Mouse (Mus musculus): ENCODE data around the gene Mef2d. TPM values are rescaled to one million over a fixed set of nuclear protein-coding genes. Genes with fewer than 3 reads are reported as not detected.

Gene Mef2d
- polyA plus RNA-seq, 1 experiment from 2014 or later = 22.5 TPM

- H3K27me3 ChIP-seq (ENCODE audit: control insufficient read depth, insufficient read depth, low read depth, low read length) = no peaks in the 10 kb centered on the region
- ATAC-seq = no peak
- WGBS = 41% methylated on average over 5 of the region's 5 CpGs
- H3K4me1 ChIP-seq (ENCODE audit: control insufficient read depth, insufficient read depth, low read length) = peaks cover 66% of the 10 kb centered on the region
- H3K4me3 ChIP-seq (ENCODE audit: low read depth, low read length) = no peak overlapping the region
- no peaks in the 10 kb centered on the region for H3K36me3 ChIP-seq (ENCODE audit: control insufficient read depth, insufficient read depth, low read length)
- H3K4me2 ChIP-seq (ENCODE audit: low read length) = no peak overlapping the region; the same call in 1 of the 2 replicates
- H3K27ac ChIP-seq (ENCODE audit: low read length) = no peak overlapping the region
- no peaks in the 10 kb centered on the region for H3K9me3 ChIP-seq (replicated peaks; ENCODE audit: control insufficient read depth, low read length, poor library complexity, severe bottlenecking)
- peak overlapping the region; percentile 15; the same call in 1 of the 2 replicates for H3K9ac ChIP-seq (ENCODE audit: low read depth, low read length)
These were observed 4.4 kb downstream of the Mef2d start for GRCm38 (mm10) chr3:88146376-88147112.

- no peak overlapping the region for H3K9ac ChIP-seq (ENCODE audit: low read depth, low read length)
- H3K4me2 ChIP-seq (ENCODE audit: low read length) = no peak overlapping the region
- H3K4me3 ChIP-seq (ENCODE audit: low read depth, low read length) = no peak overlapping the region
- ATAC-seq = no peak
- H3K27me3 ChIP-seq (ENCODE audit: control insufficient read depth, insufficient read depth, low read depth, low read length) = no peaks in the 10 kb centered on the region
- H3K4me1 ChIP-seq (ENCODE audit: control insufficient read depth, insufficient read depth, low read length) = peaks cover 74% of the 10 kb centered on the region
- WGBS = 83% methylated on average over 2 of the region's 2 CpGs
- no peaks in the 10 kb centered on the region for H3K36me3 ChIP-seq (ENCODE audit: control insufficient read depth, insufficient read depth, low read length)
- H3K9me3 ChIP-seq (replicated peaks; ENCODE audit: control insufficient read depth, low read length, poor library complexity, severe bottlenecking) = no peaks in the 10 kb centered on the region
- no peak overlapping the region for H3K27ac ChIP-seq (ENCODE audit: low read length)
These were observed 5.3 kb downstream of the Mef2d start for GRCm38 (mm10) chr3:88147444-88147843.

DNA sequence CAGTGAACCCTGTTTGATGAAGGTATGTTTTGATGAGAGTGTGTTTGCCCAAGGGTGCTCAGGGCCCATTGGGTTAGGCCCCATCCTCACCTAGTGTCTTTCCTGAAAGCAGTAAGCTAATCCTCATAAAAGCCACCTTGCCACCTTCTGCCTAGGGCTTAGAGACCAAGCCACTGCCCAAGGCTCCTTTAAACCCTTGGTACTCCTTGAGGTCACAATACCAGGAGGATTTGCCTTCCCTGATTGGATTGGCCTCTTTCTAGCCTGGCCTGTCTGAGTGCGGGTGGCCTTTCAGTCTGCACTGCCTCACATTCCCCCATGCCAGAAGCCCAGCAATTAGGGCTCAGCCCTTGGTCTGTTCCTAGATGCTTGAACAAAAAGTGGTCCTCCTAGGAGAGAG, 5.7 kb downstream of the Mef2d start:
- H3K9ac ChIP-seq (ENCODE audit: low read depth, low read length) = no peak overlapping the region
- peaks cover 78% of the 10 kb centered on the region for H3K4me1 ChIP-seq (ENCODE audit: control insufficient read depth, insufficient read depth, low read length)
- 53% methylated on average over 1 of the region's 1 CpGs for WGBS
- no peak overlapping the region for H3K4me2 ChIP-seq (ENCODE audit: low read length)
- no peak for ATAC-seq
- no peak overlapping the region for H3K4me3 ChIP-seq (ENCODE audit: low read depth, low read length)
- no peaks in the 10 kb centered on the region for H3K36me3 ChIP-seq (ENCODE audit: control insufficient read depth, insufficient read depth, low read length)
- H3K27me3 ChIP-seq (ENCODE audit: control insufficient read depth, insufficient read depth, low read depth, low read length) = no peaks in the 10 kb centered on the region
- H3K27ac ChIP-seq (ENCODE audit: low read length) = no peak overlapping the region
- no peaks in the 10 kb centered on the region for H3K9me3 ChIP-seq (replicated peaks; ENCODE audit: control insufficient read depth, low read length, poor library complexity, severe bottlenecking)

DNA sequence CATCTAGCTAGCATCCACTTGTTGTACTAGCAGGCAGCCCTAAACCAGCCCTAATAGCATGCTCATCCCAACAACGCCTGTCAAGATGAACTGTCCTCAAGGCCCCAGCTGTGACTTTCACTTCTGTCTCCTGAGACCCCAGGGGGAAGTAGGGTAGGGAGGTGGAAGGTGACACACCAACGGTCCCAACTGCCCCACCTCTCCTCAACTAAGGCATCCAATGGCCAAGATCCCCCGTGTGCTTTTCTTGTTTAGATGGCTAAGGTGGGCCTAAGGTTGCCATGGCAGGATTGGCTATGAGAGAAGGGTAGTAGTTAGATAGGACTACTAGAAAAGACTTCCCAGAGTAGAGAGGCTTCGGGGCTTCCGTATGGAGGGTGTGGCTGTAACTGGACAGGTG, 6.2 kb downstream of the Mef2d start:
- H3K9ac ChIP-seq (ENCODE audit: low read depth, low read length) = no peak overlapping the region
- no peaks in the 10 kb centered on the region for H3K27me3 ChIP-seq (ENCODE audit: control insufficient read depth, insufficient read depth, low read depth, low read length)
- no peak overlapping the region; the same call in 1 of the 2 replicates for H3K27ac ChIP-seq (ENCODE audit: low read length)
- H3K4me3 ChIP-seq (ENCODE audit: low read depth, low read length) = no peak overlapping the region
- 87% methylated on average over 5 of the region's 5 CpGs for WGBS
- H3K9me3 ChIP-seq (replicated peaks; ENCODE audit: control insufficient read depth, low read length, poor library complexity, severe bottlenecking) = no peaks in the 10 kb centered on the region
- no peak for ATAC-seq
- no peaks in the 10 kb centered on the region for H3K36me3 ChIP-seq (ENCODE audit: control insufficient read depth, insufficient read depth, low read length)
- H3K4me1 ChIP-seq (ENCODE audit: control insufficient read depth, insufficient read depth, low read length) = peaks cover 83% of the 10 kb centered on the region
- H3K4me2 ChIP-seq (ENCODE audit: low read length) = no peak overlapping the region

GRCm38 (mm10) chr3:88148776-88149509, 6.8 kb downstream of the Mef2d start:
- H3K4me2 ChIP-seq (ENCODE audit: low read length) = no peak overlapping the region
- 70% methylated on average over 4 of the region's 4 CpGs for WGBS
- peak overlapping the region; percentile 60; the same call in 1 of the 2 replicates for H3K9ac ChIP-seq (ENCODE audit: low read depth, low read length)
- peak overlapping the region; percentile 90 for H3K27ac ChIP-seq (ENCODE audit: low read length)
- no peak overlapping the region for H3K4me3 ChIP-seq (ENCODE audit: low read depth, low read length)
- H3K27me3 ChIP-seq (ENCODE audit: control insufficient read depth, insufficient read depth, low read depth, low read length) = no peaks in the 10 kb centered on the region
- no peaks in the 10 kb centered on the region for H3K36me3 ChIP-seq (ENCODE audit: control insufficient read depth, insufficient read depth, low read length)
- H3K9me3 ChIP-seq (replicated peaks; ENCODE audit: control insufficient read depth, low read length, poor library complexity, severe bottlenecking) = no peaks in the 10 kb centered on the region
- peaks cover 79% of the 10 kb centered on the region for H3K4me1 ChIP-seq (ENCODE audit: control insufficient read depth, insufficient read depth, low read length)
- ATAC-seq = no peak

DNA sequence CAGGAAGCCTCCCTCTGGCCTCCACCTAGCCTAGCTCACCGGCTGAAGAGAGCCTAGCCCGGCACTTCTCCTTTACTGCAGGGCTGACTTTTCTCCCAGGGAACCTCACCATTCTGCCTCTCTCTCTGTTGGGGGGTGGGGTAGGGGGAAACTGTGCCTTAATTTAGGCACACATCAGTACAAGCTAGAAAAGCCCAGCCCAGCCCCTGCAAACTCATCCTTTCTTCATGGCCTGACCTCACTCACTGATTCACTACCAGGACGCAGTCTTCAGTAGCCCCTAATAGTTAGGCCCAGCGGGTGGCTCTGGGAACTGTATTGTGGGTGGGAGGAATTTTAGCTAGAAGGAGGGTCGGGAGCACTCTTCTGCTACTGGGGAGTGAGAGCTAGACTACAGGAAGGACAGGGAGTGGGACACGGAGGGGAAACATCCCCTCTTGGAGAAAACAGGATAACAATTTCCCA, 7.4 kb downstream of the Mef2d start:
- Histone ChIP-seq H3K4me1 (ENCODE audit: control insufficient read depth, insufficient read depth, low read length) (peaks cover 73% of the 10 kb centered on the region), H3K9ac (ENCODE audit: low read depth, low read length) (peak overlapping the region; percentile 60; the same call in 1 of the 2 replicates), H3K4me2 (ENCODE audit: low read length) (peak overlapping the region; percentile 37; the same call in 1 of the 2 replicates), H3K4me3 (ENCODE audit: low read depth, low read length) (no peak overlapping the region), H3K27ac (ENCODE audit: low read length) (peak overlapping the region; percentile 90), H3K9me3 (replicated peaks; ENCODE audit: control insufficient read depth, low read length, poor library complexity, severe bottlenecking) (no peaks in the 10 kb centered on the region), H3K36me3 (ENCODE audit: control insufficient read depth, insufficient read depth, low read length) (no peaks in the 10 kb centered on the region), H3K27me3 (ENCODE audit: control insufficient read depth, insufficient read depth, low read depth, low read length) (no peaks in the 10 kb centered on the region)
- 20% methylated on average over 6 of the region's 6 CpGs for WGBS
- ATAC-seq = no peak

DNA sequence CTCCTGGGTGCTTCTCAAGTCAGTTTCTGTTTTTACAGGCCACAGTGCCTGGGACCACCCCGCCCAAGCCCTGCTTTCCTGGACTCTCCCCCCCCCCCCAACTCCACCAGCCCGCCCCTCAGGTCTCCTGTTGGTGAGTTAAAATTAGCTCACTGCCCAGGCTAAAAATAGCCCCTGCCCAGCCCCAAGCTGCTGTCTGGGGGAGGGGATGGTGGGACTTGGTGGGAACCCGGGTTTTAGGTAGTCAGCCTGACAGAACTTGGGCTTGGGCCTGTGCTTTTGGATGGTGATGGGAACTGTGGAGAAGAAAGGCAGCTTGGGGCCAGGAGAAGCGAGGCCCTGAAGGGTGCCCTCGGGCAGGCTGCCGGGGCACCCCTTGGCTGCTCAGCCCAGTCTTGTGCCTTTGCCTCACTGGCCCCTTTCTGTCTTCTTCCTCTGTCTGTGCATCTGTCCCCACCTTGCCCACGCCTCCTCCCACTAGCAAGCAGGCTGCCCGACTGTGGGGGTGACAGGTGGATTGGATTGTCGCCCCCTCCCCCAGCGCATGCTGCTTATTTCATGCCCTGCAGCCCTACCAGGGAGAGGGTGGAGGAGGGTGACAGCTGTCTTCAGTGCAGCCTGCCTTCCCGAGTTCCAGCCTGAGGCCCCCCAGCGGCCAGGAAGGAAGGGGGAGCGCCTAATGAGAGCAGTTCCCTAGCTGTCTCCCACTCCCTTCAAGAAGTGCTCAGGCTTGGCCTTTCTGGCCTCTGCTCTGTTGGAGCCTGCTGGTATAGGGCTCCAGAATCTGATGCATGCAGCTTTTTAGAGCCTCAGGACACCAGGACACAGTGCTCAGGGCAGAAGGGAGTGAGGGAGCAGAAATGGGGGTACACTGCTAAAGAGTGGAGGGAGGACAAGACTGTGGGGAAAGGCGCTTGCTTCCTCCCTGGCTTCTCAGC, 8.2 kb downstream of the Mef2d start:
- Histone ChIP-seq H3K9me3 (replicated peaks; ENCODE audit: control insufficient read depth, low read length, poor library complexity, severe bottlenecking) (no peaks in the 10 kb centered on the region), H3K4me3 (ENCODE audit: low read depth, low read length) (no peak overlapping the region), H3K4me2 (ENCODE audit: low read length) (peak overlapping the region; percentile 37), H3K36me3 (ENCODE audit: control insufficient read depth, insufficient read depth, low read length) (no peaks in the 10 kb centered on the region), H3K9ac (ENCODE audit: low read depth, low read length) (peak overlapping the region; percentile 60), H3K27me3 (ENCODE audit: control insufficient read depth, insufficient read depth, low read depth, low read length) (no peaks in the 10 kb centered on the region), H3K4me1 (ENCODE audit: control insufficient read depth, insufficient read depth, low read length) (peaks cover 65% of the 10 kb centered on the region), H3K27ac (ENCODE audit: low read length) (peak overlapping the region; percentile 90)
- peak; percentile 26 for ATAC-seq
- WGBS = 15% methylated on average over 13 of the region's 14 CpGs

DNA sequence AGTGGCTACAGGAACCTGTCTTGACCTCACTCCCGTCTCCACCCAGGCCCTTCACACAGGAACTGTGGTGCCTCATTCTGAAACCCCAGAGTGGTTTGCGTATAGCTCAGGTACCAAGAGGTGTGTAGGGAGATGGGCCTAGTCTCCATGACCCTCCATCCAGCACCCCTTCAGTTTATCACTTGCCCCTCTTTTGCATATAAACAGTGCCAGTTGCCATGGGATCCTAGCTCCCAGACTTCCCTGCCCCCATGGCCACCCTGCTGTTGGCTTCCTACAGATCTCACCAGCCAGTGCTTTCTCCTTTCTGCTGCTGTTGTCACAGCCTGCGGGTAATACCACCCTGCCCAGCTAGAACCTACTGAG, 8.8 kb downstream of the Mef2d start:
- 49% methylated on average over 3 of the region's 3 CpGs for WGBS
- Histone ChIP-seq H3K4me1 (ENCODE audit: control insufficient read depth, insufficient read depth, low read length) (peaks cover 59% of the 10 kb centered on the region), H3K9me3 (replicated peaks; ENCODE audit: control insufficient read depth, low read length, poor library complexity, severe bottlenecking) (no peaks in the 10 kb centered on the region), H3K27ac (ENCODE audit: low read length) (peak overlapping the region; percentile 90), H3K4me3 (ENCODE audit: low read depth, low read length) (no peak overlapping the region), H3K9ac (ENCODE audit: low read depth, low read length) (peak overlapping the region; percentile 38; the same call in 1 of the 2 replicates), H3K27me3 (ENCODE audit: control insufficient read depth, insufficient read depth, low read depth, low read length) (no peaks in the 10 kb centered on the region), H3K4me2 (ENCODE audit: low read length) (peak overlapping the region; percentile 6; the same call in 1 of the 2 replicates), H3K36me3 (ENCODE audit: control insufficient read depth, insufficient read depth, low read length) (no peaks in the 10 kb centered on the region; the same call in 1 of the 2 replicates)
- ATAC-seq = peak; percentile 5; the same call in 1 of the 2 replicates
